Mouse (Mus musculus) embryonic facial prominence, embryonic 12.5 days (tissue): ENCODE measurements at regions not wholly inside any gene's neighbourhood (a gene's known extent, or its start where the extent isn't known, plus 50 kb on each side); places are given as distances from the start of the nearest gene placed in this dataset.
"Not testable (repeated sequence)": the region's sequence is repeated elsewhere in the genome, so short reads cannot be mapped to it uniquely, and the experiment has no call there.

Source experiments
- ATAC-seq: fragments of 200-750 bp; cut with Nextera tagmentation; 2 replicates; pipeline ENCODE4 v1.8.0; 2017; ENCODE audit not compliant: insufficient number of reproducible peaks, insufficient read depth, low FRiP score, low TSS enrichment
- H3K27ac ChIP-seq: fragments of 300-500 bp; sonication (generic); 2 replicates; pipeline ENCODE4 v1.5.1; 2016; ENCODE audit warnings: mild to moderate bottlenecking
- H3K27me3 ChIP-seq: fragments of 300-500 bp; sonication (generic); 2 replicates; pipeline ENCODE4 v1.6.1; 2016; ENCODE audit warnings: mild to moderate bottlenecking, moderate library complexity
- H3K36me3 ChIP-seq: fragments of 300-500 bp; sonication (generic); 2 replicates; pipeline ENCODE4 v1.6.1; 2016; ENCODE audit warnings: mild to moderate bottlenecking
- H3K4me1 ChIP-seq: fragments of 300-500 bp; sonication (generic); 2 replicates; pipeline ENCODE4 v1.6.1; 2016
- H3K4me2 ChIP-seq: fragments of 300-500 bp; sonication (generic); replicated peaks from 2 replicates; pipeline ENCODE4 v1.6.1; 2016; ENCODE audit warnings: mild to moderate bottlenecking, moderate library complexity
- H3K4me3 ChIP-seq: fragments of 300-500 bp; sonication (generic); 2 replicates; pipeline ENCODE4 v1.5.1; 2016; ENCODE audit warnings: mild to moderate bottlenecking
- H3K9ac ChIP-seq: fragments of 300-500 bp; sonication (generic); 2 replicates; pipeline ENCODE4 v1.6.1; 2016; ENCODE audit warnings: mild to moderate bottlenecking, moderate library complexity
- H3K9me3 ChIP-seq: fragments of 300-500 bp; sonication (generic); 2 replicates; pipeline ENCODE4 v1.6.1; 2016; ENCODE audit warnings: mild to moderate bottlenecking, moderate library complexity
- WGBS: fragments of 180-500 bp; shearing (Covaris S2); methylation state at CpG from one replicate; pipeline ENCODE4 v1.1.7; 2016; 5-methylcytosine and 5-hydroxymethylcytosine counted together

- Histone ChIP-seq H3K27me3 (no peaks in the 10 kb centered on the region), H3K9ac (no peak overlapping the region), H3K9me3 (no peaks in the 10 kb centered on the region), H3K4me1 (no peaks in the 10 kb centered on the region), H3K4me2 (no peak overlapping the region), H3K27ac (no peak overlapping the region), H3K4me3 (no peak overlapping the region), H3K36me3 (no peaks in the 10 kb centered on the region)
- ATAC-seq = no peak
- WGBS = 92% methylated on average over 1 of the region's 1 CpGs
Measured at GRCm38 (mm10) chr7:73068534-73068933, 306.8 kb upstream of the Rgma start.

GRCm38 (mm10) chr7:73069352-73069751, 306.0 kb upstream of the Rgma start:
- ATAC-seq = no peak
- Histone ChIP-seq H3K9ac (no peak overlapping the region), H3K4me1 (no peaks in the 10 kb centered on the region), H3K36me3 (no peaks in the 10 kb centered on the region), H3K4me3 (no peak overlapping the region), H3K9me3 (no peaks in the 10 kb centered on the region), H3K27me3 (no peaks in the 10 kb centered on the region), H3K27ac (no peak overlapping the region), H3K4me2 (no peak overlapping the region)
- 78% methylated on average over 4 of the region's 4 CpGs for WGBS

- H3K9ac ChIP-seq, H3K9me3 ChIP-seq, H3K4me2 ChIP-seq, H3K27me3 ChIP-seq, H3K4me3 ChIP-seq, H3K4me1 ChIP-seq, H3K36me3 ChIP-seq, ATAC-seq, H3K27ac ChIP-seq: not testable (repeated sequence)
- WGBS = 91% methylated on average over 7 of the region's 7 CpGs
Measured at GRCm38 (mm10) chr7:73075391-73075790, 299.9 kb upstream of the Rgma start.

- H3K4me1 ChIP-seq = no peaks in the 10 kb centered on the region
- no peaks in the 10 kb centered on the region for H3K36me3 ChIP-seq
- H3K27me3 ChIP-seq = no peaks in the 10 kb centered on the region
- H3K9me3 ChIP-seq = no peaks in the 10 kb centered on the region
- no peak overlapping the region for H3K9ac ChIP-seq
- no peak overlapping the region for H3K27ac ChIP-seq
- ATAC-seq = no peak
- no peak overlapping the region for H3K4me3 ChIP-seq
- no peak overlapping the region for H3K4me2 ChIP-seq
- WGBS = 92% methylated on average over 10 of the region's 10 CpGs
Measured at GRCm38 (mm10) chr7:73087496-73088185, 287.7 kb upstream of the Rgma start.

- 86% methylated on average over 8 of the region's 8 CpGs for WGBS
- Histone ChIP-seq H3K4me2 (no peak overlapping the region), H3K4me3 (no peak overlapping the region), H3K36me3 (no peaks in the 10 kb centered on the region), H3K9ac (no peak overlapping the region), H3K4me1 (no peaks in the 10 kb centered on the region), H3K27ac (no peak overlapping the region), H3K27me3 (no peaks in the 10 kb centered on the region), H3K9me3 (no peaks in the 10 kb centered on the region)
- no peak for ATAC-seq
Measured at GRCm38 (mm10) chr7:73088321-73088720, 287.0 kb upstream of the Rgma start.

GRCm38 (mm10) chr7:73091758-73092157, 283.6 kb upstream of the Rgma start:
- Histone ChIP-seq H3K4me3 (no peak overlapping the region), H3K9me3 (no peaks in the 10 kb centered on the region), H3K9ac (no peak overlapping the region), H3K36me3 (no peaks in the 10 kb centered on the region), H3K4me1 (no peaks in the 10 kb centered on the region), H3K27me3 (no peaks in the 10 kb centered on the region), H3K27ac (no peak overlapping the region), H3K4me2 (no peak overlapping the region)
- WGBS = 80% methylated on average over 3 of the region's 3 CpGs
- ATAC-seq = no peak

DNA sequence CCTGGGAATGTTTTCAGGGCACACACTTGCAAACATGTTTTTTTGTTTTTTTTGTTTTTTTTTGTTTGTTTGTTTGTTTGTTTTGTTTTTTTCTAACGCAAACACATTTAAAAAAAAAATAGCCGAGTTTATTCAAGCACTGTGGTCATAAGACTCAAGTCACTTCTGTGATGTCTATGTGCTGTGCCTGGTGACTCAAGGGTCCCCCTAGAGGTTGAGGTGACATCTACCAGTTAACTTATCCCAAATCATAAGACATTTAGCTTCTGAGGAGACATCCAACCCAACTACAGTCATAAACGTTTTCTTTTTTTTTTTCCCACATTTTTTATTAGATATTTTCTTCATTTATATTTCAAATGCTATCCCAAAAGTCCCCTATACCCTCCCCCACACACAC, 281.2 kb upstream of the Rgma start:
- WGBS = 51% methylated on average over 3 of the region's 3 CpGs
- no peak overlapping the region for H3K4me2 ChIP-seq
- no peak for ATAC-seq

GRCm38 (mm10) chr7:73118871-73119270, 256.4 kb upstream of the Rgma start:
- ATAC-seq = no peak
- Histone ChIP-seq H3K4me2 (no peak overlapping the region), H3K9ac (no peak overlapping the region), H3K36me3 (no peaks in the 10 kb centered on the region), H3K4me3 (no peak overlapping the region), H3K27ac (no peak overlapping the region), H3K27me3 (no peaks in the 10 kb centered on the region), H3K9me3 (no peaks in the 10 kb centered on the region), H3K4me1 (0 out of 2 replicates have a peak, but pooled peaks cover 5% of the 10 kb centered on the region)
- 37% methylated on average over 8 of the region's 8 CpGs for WGBS

More for the DNA sequence above, 281.2 kb upstream of the Rgma start:
- no peaks in the 10 kb centered on the region for H3K9me3 ChIP-seq
- no peak overlapping the region for H3K27ac ChIP-seq
- no peaks in the 10 kb centered on the region for H3K36me3 ChIP-seq
- H3K9ac ChIP-seq = no peak overlapping the region
- no peaks in the 10 kb centered on the region for H3K4me1 ChIP-seq
- H3K4me3 ChIP-seq = no peak overlapping the region
- no peaks in the 10 kb centered on the region for H3K27me3 ChIP-seq

DNA sequence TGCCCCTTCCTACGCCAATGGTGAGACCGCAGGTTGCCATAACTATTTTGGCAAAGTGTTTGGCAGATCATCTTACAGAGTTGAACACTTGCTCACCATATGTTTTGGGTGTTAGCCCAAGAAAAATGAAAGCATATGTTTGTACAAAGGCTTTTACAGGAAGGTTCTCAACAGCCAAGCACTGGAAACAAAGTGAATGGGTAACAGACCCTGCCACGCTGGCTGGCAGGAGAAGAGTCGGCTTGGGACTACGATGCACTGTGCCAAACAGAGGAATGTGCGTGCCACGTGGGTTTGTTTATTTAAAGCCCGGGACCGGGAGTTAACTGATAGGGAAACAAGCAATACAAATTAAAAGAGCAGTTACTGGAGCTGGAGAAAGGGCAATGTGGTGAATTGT, 255.0 kb upstream of the Rgma start:
- 38% methylated on average over 9 of the region's 9 CpGs for WGBS
- ATAC-seq = no peak
- H3K4me2 ChIP-seq = no peak overlapping the region
- H3K4me1 ChIP-seq = 0 out of 2 replicates have a peak, but pooled peaks cover 5% of the 10 kb centered on the region
- H3K9me3 ChIP-seq = no peaks in the 10 kb centered on the region
- no peak overlapping the region for H3K4me3 ChIP-seq
- no peaks in the 10 kb centered on the region for H3K36me3 ChIP-seq
- H3K27me3 ChIP-seq = no peaks in the 10 kb centered on the region
- H3K27ac ChIP-seq = no peak overlapping the region
- no peak overlapping the region for H3K9ac ChIP-seq

GRCm38 (mm10) chr7:73124976-73125375, 250.3 kb upstream of the Rgma start:
- no peak overlapping the region for H3K4me2 ChIP-seq
- H3K9me3 ChIP-seq = no peaks in the 10 kb centered on the region
- ATAC-seq = no peak
- H3K27ac ChIP-seq = no peak overlapping the region
- H3K4me1 ChIP-seq = peaks cover 6% of the 10 kb centered on the region
- H3K9ac ChIP-seq = no peak overlapping the region
- no peaks in the 10 kb centered on the region for H3K36me3 ChIP-seq
- H3K27me3 ChIP-seq = no peaks in the 10 kb centered on the region
- 63% methylated on average over 2 of the region's 2 CpGs for WGBS
- no peak overlapping the region for H3K4me3 ChIP-seq

DNA sequence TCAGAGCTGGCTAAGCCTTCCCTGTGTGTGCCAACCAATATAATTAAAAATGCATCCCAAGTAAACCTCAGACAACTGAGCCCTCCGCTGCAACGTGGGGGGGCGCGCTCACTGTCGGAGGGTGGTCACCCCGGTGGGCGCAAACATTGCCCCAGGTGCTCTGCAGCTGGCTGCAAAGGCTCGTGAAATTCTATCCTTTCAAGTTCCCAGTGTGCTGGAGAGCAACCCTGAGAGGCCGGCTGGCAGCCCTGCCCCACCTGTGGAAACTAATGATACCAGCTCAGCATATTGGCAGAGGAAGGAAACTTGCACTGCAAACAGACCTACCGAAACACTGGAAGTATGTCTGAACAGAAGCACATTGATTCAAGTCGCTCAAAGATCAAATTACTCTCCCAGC, 249.4 kb upstream of the Rgma start:
- Histone ChIP-seq H3K36me3 (no peaks in the 10 kb centered on the region), H3K9ac (no peak overlapping the region), H3K27me3 (no peaks in the 10 kb centered on the region), H3K27ac (0 out of 2 replicates have a peak overlapping the region, but pooled peaks have one; percentile 9), H3K4me1 (peaks cover 6% of the 10 kb centered on the region), H3K9me3 (no peaks in the 10 kb centered on the region), H3K4me3 (no peak overlapping the region), H3K4me2 (peak overlapping the region; percentile 25)
- peak; percentile 56; the same call in 1 of the 2 replicates for ATAC-seq
- 4% methylated on average over 11 of the region's 11 CpGs for WGBS

DNA sequence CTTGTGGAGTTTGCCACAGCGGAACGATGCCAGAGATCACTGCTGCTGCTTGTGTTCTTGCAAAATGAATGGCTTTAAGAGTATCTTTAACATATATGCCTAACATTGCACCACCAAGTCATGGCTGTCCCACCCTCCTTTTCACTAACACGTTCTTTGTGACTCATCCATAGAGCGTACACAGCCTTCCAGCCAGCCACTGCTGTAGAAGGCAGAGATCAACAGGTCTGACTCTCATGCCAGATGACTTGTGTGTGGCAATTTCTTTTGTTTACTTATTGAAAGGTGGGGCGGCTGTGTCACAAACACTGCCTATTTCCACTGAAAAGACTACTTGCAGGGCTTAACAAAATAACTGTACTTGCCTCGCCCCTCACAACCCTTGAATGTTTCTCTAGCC, 239.5 kb upstream of the Rgma start:
- H3K9me3 ChIP-seq = no peaks in the 10 kb centered on the region
- H3K36me3 ChIP-seq = no peaks in the 10 kb centered on the region
- no peak overlapping the region for H3K27ac ChIP-seq
- no peak overlapping the region for H3K4me3 ChIP-seq
- no peak overlapping the region for H3K9ac ChIP-seq
- no peak overlapping the region for H3K4me2 ChIP-seq
- 84% methylated on average over 6 of the region's 6 CpGs for WGBS
- H3K4me1 ChIP-seq = peaks cover 9% of the 10 kb centered on the region; the same call in 1 of the 2 replicates
- H3K27me3 ChIP-seq = no peaks in the 10 kb centered on the region; the same call in 1 of the 2 replicates
- ATAC-seq = no peak
